Mouse (Mus musculus) heart, postnatal 0 days (tissue): ENCODE measurements around the gene Ltc4s.

Experiments used
- CTCF ChIP-seq: IDR thresholded peaks from 2 replicates; pipeline ENCODE4 v1.5.1; 2016; ENCODE audit warnings: antibody characterized with exemption, control low read depth, low read depth
- EP300 ChIP-seq: IDR thresholded peaks from 2 replicates; pipeline ENCODE4 v1.6.1; 2016; ENCODE audit warnings: antibody characterized with exemption, low read depth

GRCm38 (mm10) chr11:50201590-50201989 is 36.8 kb downstream of the Ltc4s start:
- TF ChIP-seq CTCF (no peak), EP300 (no peak)
